Mouse (Mus musculus) embryonic fibroblast, embryonic 13.5 days (primary cell): ENCODE data around the gene Vmac.

ENCODE experiments used
- CTCF ChIP-seq: IDR thresholded peaks from 2 replicates; pipeline ENCODE4 v1.5.1; 2011; ENCODE audit warnings: mild to moderate bottlenecking, control low read depth, low read length, moderate library complexity, borderline replicate concordance; ENCODE audit not compliant: insufficient read depth
- POLR2A ChIP-seq: IDR thresholded peaks from 2 replicates; pipeline ENCODE4 v1.6.1; 2011; ENCODE audit warnings: low read depth, mild to moderate bottlenecking, control low read depth, low read length, moderate library complexity

GRCm38 (mm10) chr17:56738221-56738620, 20.4 kb upstream of the Vmac start:
- no peak for TF ChIP-seq CTCF
- no peak for TF ChIP-seq POLR2A
